Mouse (Mus musculus) kidney, postnatal 25 days (tissue): Measurements from ENCODE around the gene Tram2.
A peak's percentile ranks its signal among the peaks of the same experiment; 100 is the strongest.

Source experiments
- DNase-seq, 2 experiments: peaks; one replicate each; pipeline ENCODE4 v3.0.0; 2021; ENCODE audit warnings: mixed read lengths in 2 of 2

Tram2 gene

DNA sequence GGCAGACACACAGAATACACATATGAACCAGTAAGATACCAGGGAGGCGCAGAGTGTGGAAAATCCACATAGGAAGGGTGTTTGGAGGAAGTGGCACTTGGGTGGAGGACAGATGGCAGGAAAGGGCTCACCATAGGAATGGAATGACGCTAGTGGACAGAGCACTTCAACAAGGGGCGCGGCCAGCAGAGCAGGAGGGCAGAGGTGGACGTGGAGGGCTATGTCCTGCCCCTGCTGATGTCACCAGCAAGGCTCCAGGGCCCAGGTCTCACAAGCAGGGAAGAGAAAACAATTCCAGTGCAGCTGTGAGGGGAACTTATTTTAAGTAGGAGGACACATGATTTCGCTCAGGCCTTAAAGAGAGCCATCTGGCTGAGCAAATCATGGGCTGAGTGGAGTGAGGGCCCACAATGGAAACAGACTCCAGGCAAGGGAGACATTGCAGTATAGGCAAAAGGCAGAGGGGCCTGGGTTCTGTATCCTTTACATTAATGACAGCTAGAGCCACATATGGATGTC lies 68.7 kb downstream of the Tram2 start:
- no peak for DNase-seq

DNA sequence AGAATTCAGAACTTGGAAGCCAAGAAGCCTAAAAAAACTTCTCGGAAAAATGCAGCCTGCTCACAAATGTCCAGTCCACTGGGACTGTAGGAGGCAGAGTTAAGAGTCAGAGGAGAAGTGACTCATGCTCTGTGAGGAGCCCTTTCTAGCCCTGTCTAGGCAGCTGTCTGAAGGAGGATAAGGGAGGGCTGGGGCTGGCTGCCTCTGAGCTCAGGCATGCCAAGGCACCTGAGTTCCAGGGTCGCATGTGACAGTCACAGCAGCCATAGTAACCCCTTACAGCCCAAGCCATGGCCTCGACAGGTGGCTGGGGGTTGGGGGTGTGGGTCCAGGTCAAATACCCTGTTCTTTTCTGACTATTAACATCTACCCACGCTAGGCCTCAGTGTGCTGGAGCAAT lies 70.1 kb downstream of the Tram2 start:
- DNase-seq, result no peak

GRCm38 (mm10) chr1:21007941-21008701 lies 70.9 kb downstream of the Tram2 start:
- DNase-seq, result no peak

DNA sequence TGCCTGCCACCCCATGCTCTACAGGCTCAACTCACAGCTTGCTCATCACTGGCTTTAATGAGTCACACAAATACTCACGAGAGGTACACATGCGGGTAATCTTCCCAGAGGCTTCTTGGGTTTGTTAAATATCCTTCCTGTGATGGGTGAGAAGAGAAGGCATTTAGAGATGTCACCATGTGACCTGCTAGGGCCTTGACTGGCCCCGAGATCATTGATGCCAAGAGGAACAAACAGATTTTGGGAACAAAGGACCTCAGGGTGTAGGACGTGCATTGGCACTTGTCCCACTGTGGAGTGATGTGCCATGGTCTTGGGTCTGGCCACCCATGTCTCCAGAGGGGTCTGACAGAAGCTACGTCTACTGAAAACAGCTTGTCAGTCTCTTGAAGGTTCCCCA lies 72.3 kb downstream of the Tram2 start:
- no peak for DNase-seq

DNA sequence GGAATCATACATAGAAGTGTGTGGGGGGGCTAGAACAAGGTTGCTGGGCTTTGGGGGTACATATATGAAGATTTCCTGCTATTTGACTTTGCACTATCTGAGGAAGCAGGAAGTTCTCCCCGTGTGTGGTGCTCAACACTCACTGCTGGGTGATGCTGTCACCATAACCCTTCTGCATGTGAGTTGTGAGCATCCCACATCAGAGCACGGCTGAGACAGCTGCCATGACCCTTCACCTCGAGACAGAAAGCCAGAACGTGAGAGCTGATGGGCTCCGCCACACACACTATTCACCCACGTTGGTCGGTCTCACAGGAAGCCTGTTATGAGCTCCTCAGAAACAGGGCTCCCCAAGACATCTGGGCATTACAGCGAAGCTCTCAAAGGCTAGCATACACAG lies 74.4 kb downstream of the Tram2 start:
- no peak for DNase-seq

- no peak for DNase-seq
These were observed 76.5 kb downstream of the Tram2 start for GRCm38 (mm10) chr1:21002246-21003142.

GRCm38 (mm10) chr1:20997881-20998389 lies 81.1 kb downstream of the Tram2 start:
- DNase-seq, result no peak

- DNase-seq, result no peak
These were observed 81.7 kb downstream of the Tram2 start for GRCm38 (mm10) chr1:20997328-20997689.

- DNase-seq, result no peak
These were observed 82.3 kb downstream of the Tram2 start for GRCm38 (mm10) chr1:20996603-20997327.

- peak in 1 of 2 experiments; percentile 23 for DNase-seq
These were observed 83.6 kb downstream of the Tram2 start for GRCm38 (mm10) chr1:20995331-20995986.

DNA sequence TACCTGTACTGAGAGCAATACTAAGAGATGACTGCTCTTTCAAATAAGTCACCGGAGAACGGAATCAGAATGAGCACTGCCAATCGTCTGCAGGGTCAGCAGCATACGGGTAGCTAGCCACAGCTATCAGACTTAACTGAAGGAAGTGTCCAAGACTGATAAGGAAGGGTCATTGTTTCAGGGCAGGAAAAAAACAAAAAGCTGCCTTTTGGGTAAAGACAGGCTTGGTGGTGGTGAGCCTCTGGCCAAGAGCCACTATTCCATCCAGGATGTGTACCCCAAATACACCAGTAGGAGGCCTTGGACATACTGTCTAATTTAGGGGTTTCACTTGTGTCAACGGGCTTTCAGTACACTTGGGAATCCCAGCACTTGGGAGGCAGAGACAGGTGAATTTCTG lies 84.7 kb downstream of the Tram2 start:
- peak in 1 of 2 experiments; percentile 6 for DNase-seq

DNA sequence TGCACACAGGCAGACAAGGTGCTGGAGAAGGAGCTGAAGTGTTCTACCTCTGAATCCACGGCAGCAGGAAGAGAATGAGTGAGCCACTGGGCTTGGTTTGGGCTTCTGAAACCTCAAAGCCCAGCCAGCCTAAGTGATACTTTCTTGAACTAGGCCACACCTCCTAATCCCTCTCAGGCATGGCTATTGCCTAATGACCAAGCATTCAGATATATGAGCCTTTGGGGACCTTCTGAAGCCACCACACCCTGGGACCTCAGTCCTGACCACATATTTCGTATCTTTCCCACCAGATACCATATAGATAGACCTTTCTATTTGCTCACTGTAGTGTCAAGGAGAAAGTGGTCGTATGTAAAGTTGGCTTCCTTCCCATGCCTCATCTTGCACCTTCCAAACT lies 85.3 kb downstream of the Tram2 start:
- no peak for DNase-seq

DNA sequence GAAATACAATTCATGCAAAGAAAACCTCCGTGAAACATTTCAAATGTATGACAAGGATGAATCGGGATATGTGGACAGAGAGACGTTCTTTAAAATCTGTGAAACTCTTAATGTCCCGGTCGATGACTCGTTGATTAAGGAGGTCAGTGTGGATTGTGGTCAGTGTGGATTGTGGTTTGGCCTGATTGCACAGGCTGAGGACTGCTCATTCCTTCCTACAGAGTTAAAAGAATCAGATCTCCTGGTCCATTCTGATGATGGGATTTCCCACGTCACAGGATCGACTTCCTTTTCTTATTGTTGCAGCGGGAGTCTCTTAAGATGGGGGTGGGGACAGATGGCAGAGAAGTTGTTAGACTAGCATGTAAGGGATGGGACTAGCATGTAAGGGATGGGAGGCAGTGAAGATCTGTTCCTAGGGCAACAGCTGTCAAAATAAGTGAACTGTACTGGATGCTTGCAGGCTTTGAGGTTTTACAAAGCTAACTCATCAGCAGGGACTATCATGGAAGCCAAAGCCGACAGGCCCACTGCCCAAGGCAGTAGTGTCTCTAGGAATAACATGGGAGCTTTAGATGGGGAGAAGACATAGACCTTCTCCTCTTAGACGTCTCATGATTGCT lies 89.5 kb downstream of the Tram2 start:
- peak in 1 of 2 experiments; percentile 11 for DNase-seq

DNA sequence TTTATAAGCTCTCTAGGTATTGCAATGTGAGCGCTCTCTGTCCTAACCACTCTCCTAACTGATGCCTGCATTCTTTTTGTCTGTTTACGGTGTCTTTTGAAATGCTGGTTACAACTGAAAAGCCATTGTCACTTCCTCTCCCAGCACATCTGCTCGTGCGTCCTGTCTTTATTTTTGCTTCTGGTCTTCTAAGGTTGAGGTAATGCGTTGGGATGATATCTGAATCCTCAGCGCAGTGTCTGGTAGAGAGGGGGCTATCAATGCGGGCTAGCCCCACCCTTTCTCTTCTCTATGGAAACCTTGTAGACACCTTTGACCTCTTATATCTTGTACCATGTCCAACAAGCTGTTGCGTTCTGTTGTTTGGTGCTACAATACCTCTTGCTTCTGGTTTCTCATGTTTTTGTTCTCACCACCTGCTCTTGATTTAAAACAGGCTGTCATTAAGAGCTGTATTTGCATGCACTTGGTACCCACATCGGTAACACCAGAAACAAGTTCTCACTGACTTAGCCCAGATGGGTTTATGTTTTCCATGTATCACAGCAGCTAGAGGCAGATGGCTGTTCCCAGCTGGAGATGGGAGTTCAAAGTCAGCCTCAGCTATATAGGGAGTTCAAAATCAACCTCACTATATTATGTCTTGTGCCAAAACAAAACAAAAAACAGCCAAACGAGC lies 92.5 kb downstream of the Tram2 start:
- DNase-seq, result no peak

- no peak for DNase-seq
These were observed 94.4 kb downstream of the Tram2 start for GRCm38 (mm10) chr1:20984582-20984981.

GRCm38 (mm10) chr1:20984103-20984502 lies 94.9 kb downstream of the Tram2 start:
- DNase-seq, result no peak

DNA sequence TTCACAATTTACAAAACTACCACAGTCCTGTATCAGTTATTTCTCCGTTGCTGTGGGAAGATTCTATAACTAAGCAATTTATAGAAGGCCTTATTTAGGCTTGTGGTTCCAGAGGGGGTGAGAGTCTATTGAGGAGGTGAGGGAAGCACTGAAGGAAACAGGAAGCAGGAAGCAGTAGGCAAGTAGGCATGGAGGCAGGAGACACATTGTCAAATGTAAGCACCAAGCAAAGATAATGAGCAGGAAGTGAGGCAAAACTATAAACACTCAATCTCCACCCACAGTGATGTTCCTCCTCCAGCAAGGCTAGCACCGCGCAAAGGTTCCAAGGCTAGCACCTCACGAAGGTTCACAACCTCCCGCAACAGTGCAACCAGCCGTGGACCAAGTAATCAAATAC lies 97.3 kb downstream of the Tram2 start:
- no peak for DNase-seq

GRCm38 (mm10) chr1:20980553-20980952 lies 98.5 kb downstream of the Tram2 start:
- no peak for DNase-seq

DNA sequence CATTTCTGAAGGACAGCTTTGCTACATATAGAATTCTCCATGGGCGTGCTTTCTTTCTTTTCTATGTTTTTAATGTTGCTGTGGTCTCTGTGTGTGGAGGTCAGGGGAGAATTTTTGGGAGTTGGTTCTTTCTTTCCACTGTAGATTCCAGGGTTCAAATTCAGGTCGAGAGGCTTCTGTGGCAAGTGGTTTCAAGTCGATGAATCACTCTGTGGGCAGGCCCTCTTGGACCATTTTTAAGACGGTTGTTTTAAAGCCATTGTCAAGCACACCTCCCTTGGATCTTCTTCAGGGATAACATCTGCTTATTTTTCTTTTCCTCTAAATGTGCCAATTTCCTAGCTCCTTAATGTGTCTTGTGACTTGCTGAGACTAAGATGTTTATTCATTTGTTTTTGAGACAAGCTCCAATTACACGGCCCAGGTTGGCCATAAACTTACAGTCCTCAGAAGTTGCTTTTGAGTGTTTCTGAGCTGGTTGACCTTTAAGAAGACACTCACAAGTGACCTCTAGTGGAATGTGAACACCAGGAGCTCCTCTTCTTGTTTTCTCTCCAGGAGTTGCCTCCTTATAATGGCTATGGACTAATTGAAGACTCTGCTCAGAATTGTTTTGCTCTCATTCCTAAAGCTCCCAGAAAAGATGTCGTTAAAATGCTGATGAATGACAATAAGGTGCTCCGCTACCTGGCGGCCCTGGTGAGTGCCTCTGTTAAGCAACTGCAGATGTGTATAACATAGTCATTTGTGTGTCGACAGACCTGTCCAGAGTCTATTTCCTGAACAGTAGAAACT lies 104.5 kb downstream of the Tram2 start:
- no peak for DNase-seq

DNA sequence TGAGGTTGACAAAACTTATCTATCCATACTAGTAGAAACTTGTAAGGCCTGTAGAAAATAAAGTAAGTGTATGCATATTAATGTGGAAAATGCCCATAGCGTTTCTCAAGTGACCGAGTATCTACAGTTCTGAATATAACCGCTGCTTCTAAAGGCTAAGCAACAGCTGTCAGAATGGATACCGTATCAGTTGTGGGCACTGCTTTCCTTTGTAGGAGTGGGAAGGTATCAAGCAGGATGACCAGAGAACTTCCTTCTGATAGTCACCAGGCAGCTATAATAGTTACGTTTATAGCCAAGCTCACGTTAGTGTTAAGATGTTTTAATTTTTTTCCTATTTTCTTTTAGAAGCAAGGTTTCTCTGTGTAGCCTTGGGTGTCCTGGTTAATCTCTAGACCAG lies 105.6 kb downstream of the Tram2 start:
- DNase-seq, result no peak
